Mouse (Mus musculus) R1 (cell line): ENCODE measurements around the gene Zfp423.
A peak's percentile ranks its signal among the peaks of the same experiment; 100 is the strongest.
"Not testable (repeated sequence)": the region's sequence is repeated elsewhere in the genome, so short reads cannot be mapped to it uniquely, and the experiment has no call there.

ENCODE experiments used
- DNase-seq: peaks from one replicate; pipeline ENCODE4 v3.0.0-alpha.2; 2018; ENCODE audit warnings: low read depth, low spot score

The Zfp423 gene

DNA sequence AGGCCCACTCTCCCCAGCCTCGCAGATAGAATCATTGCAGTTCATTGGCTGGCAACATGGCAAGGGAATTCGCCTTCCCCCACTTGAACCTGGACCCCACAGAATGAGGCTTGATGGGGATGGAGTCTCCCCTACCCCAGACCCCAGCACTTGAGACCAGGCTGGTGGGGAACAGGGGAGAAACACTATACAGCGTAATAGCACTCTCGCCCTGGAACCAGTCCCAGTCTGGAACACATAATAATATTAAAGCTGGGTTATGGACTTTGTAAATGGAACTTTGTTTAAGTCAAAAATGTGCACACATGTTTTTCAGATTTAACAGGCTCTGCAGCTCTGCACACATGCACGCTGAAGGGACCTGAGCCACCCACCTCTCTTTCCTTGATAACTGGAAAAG lies 54.0 kb downstream of the Zfp423 start:
- DNase-seq = no peak

DNA sequence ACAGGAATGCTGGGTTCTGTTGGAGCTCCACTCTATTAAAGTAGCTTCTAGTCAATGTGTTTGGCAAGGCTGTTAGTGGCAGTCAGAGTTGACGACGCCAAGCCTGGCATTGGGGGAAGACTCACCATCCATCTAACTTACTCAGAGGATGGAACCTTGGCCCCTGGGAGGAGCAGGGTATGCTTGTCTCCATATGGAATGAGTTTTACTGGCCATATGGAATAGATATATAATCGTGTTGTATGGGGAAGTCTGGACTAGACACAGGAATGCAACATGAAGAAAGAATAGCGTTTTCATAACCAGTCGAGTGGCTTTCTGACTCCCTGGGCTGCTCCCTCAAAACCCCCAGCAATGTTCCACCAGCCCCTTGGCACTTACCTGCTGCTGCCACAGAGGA lies 55.3 kb downstream of the Zfp423 start:
- DNase-seq = no peak

DNA sequence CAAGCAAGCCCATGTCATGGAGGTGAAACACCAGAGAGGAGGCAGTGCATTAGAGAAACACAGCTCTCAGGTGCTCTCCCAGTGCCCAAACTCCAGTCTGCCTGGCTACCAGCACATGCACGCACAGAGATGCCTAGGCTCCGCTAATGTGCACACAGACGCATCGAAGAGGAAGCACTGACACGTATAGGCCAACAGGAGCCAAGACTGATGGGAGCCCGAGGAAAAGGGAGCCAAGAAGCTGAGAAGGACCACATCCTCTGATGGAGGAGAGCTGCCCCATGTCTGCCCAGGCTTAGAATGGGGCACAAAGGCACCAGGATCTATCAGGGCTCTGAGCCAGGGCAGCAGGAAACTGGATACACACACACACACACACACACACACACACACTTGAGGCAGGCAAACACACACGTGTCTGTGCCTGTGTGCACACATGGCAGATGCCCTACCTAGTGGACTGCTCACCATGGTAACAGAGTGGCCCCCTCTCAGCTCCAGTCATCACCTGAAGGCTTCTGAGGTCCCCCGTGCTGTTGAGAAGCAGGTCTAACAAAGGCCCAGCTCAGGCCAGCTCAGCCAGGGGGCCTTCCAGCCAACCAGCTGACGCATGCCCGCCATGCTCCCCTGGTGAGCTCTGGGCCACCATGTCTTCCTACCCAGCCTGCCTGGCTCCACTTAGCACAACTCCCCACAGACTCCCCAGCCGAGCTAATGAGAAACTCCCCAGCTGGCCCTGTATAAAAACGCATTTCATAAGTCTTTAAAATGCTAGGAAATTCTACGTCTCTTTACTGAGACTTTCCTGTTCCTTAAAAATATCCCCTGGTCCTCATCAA lies 64.0 kb downstream of the Zfp423 start:
- no peak for DNase-seq

DNA sequence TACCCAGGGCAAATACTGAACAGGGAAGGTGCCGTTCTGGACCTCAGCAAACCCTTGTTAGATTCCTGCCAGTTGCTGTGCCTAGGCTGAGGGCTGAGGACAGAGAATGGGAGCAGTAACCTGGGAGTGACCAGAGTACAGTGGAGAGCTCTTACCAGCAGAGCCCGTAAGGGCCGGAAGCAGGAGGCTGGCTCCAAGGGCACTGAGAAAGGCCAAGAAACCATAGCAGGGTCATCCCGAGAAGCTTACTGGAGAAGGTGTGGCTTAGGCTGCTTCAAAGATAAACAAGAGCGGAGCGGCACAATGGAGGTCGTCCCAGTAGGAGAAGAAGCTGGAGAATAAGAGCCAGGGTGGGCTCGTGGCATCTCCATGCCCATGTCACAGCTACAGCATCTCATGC lies 65.1 kb downstream of the Zfp423 start:
- no peak for DNase-seq

DNA sequence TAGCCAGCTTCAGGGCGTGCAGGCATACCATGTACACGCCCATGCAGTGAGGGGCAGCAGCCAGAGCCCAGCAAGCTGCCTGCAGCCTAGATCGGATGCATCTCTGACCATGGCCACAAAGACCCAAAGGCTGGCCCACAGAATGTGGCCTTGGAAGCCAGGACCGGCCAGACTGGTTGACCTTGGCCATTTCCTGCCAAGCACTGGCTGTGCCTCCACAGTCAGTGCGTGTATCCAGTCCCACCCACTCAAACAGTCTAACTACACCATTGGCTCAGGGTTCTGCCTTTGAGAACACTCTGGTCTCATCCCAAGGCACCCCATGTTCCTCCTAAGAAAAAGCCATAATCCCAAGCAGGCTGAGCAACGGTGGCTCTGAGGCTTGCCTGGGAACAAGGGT lies 65.8 kb downstream of the Zfp423 start:
- peak; percentile 42 for DNase-seq

DNA sequence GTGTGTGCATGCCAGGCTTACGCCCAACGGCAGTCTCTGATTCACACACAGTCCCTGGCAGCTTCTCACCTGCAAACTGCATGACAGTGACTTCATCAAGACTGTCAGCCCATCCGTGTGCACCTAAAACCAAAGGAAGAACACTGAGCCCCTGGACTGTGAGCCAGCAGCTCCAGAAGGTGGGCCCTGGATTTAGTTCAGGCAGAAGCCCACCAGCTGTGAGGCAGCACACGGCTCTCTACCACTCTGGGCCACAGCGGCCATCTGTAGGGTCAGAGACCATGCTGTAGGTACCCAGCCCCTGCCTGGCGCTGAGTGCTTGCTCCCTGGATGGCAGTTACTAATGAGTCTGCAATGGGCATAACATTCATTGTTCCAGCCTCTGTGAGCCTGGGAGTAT lies 66.5 kb downstream of the Zfp423 start:
- DNase-seq = no peak

DNA sequence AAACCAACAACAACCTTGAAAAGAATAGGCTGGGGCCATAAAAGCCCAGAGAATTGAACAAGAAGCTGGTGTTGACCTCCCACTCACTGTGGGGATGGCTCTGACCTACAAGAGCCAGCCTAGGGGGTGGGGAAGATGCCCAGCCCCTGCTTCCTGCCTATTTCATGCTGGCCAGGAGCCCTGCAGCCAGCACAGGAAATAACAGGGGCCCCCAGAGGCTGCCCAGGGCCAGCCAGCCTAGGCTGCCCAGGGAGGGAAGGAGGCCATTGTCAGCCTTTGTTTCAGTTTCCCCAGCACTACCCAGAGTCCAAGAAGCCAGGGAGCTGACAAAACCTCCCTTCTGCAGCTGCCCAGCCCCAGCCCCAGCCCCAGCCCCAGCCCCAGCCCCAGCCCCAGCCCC lies 67.5 kb downstream of the Zfp423 start:
- DNase-seq = no peak

DNA sequence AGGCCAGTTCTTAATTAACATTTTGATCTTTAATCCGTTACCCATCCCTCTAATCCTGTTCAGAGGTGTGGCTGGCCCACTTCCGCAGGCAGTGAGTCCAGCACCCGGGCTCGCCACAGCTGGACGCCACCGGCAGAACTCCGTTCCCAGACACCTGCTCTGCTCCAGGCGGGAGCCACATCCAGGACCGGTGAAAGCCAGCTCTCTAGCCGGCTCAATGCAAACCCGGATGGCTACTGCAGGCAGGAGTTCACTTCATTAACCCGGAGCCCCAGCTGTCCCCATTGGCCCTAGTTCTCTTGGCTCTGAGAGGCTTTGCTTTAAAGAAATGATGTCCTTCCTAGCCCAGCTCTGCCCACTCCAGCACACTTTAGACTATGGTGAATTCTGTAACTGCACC lies 71.4 kb downstream of the Zfp423 start:
- no peak for DNase-seq

DNA sequence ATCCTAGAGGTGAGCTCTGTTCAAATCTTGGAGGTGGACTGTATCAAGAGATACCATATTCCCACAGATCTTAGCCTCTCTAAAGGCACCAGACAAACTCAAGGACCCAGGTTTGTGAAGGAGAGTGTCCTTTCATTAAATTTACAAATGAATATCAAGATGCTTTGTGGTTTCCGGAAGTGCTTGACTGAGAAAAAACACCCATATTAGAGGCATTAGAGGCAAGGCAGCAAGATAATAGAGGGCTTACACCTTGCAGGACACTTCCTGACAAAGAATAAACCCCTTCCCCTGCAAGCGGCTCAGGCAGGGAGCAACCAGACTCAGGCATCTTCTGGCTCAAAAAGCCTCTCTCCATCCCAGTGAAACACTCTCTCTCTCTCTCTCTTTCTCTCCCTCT lies 78.3 kb downstream of the Zfp423 start:
- DNase-seq = peak; percentile 51

DNA sequence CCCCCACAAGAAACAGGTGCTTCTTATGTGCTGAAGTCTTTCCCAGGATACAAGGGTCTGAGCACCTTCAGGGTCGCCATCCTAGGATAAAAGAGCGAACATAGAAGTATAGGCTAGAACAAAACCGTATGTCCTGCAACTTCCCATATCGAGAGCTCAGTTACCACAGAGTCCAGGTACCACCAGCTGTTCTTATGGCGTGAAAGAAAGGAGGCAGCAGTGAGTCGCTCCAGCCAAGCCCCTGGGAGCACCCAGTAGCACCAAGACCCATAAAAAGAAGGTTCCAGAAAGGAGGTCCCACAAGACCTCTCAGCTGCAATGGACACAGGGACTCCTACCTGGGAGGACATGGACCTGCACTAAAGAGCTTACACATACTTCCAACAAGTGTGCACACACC lies 83.5 kb downstream of the Zfp423 start:
- no peak for DNase-seq

DNA sequence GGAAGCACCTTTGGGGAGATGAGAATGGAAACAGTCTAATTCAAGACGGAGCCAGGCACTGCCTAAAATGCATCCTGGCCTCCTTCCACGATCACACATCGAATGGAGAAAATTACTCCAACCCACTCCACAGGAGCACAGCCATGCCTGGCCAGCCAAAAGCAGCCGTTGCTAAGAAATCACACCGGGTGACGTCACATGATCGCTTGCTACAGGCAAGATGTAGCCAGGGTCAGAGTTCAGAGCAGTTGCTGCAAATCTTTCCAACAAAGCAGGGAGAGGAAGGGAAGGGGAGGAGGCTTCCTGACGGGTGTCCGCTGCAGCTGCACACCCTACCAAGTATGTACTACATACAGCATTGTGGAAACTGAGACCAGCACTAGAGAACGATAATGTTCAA lies 83.9 kb downstream of the Zfp423 start:
- peak; percentile 57 for DNase-seq

DNA sequence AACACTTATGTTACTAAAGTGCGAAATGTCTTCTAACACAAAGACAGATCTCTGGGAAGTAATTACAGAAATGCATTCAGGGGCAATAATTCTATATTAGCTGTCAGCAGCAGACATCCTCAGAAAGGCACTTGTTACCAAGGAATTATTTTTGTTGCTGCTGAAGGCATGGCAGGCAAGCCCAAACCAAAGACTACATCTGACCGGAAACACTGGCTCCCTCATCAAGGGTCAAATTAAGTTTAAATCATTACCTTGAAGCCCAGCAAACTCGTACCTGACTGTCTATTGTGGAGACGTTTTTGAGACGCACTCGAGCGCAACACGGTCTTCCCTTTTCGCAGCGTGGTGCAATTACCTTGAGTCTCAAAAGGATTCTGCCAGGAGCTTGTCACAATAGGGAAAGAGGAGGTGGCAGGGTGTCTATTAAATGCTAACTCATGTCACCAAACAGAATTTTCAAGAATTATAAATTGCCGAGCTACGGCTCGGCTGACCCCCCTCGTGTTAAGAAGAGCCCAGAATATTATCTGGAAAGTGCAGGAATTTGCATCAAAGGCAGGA lies 86.3 kb downstream of the Zfp423 start:
- DNase-seq = peak; percentile 75

DNA sequence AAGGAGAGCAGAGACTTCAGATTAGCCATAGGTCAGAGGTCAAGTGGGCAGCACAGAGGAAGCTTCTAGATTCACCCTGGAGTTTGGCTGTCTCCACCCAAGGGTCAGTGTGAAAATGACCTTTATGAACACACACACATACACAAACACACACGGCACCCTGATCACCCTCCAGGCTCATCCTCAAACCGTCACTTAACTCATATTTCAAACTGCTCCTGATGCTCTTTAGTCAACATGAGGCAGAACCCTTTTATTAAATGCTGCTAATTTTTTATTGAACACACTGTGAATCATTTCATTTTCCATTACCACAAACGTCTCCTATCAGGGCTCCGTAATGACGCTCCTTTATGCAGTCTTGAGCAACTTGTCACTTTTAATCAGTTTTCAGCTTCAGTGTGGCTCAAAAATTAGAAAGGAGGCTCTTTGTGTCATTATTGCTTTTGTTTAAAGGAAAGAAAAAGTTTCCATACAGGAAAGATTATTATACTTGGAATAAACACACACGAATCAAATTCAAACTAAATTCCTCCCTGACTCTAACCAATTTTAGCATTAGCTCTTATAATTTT lies 87.0 kb downstream of the Zfp423 start:
- DNase-seq = no peak

DNA sequence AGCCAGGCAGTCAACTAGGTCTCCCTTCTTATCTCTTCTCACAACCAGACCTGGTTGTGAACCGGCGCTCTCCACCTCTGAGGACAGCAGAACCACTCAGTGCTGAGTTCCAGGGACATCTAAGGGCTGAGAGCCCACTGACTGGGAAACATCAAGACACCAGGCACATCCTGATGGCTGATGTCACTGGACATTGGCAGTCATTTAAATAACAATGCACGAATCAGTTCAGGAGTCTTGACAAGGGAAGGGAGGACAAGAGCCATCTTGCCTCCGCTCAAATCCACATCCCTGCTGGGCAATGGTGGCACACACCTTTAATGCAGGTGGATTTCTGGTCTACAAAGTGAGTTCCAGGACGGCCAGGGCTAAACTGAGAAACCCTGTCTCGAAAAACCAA lies 92.8 kb downstream of the Zfp423 start:
- peak; percentile 52 for DNase-seq

DNA sequence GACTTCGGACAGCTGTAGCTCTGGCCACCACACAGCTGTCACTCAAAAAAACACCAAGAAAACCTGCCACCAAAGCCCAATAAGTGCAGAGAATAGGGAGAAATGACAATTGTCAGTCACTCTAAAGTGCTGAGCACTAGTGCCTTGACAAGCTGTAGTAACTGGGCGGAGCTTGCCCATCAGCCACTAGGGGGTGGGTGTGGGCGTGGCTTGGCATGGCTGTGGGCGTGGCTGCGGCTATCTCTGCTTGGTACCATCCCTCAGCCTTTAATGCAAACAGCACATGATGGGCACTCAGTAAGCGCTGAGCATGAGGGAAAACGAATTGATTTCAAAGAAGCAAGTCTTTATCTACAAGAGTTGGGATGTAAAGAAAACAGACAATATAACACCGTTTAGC lies 95.2 kb downstream of the Zfp423 start:
- DNase-seq = peak; percentile 77

DNA sequence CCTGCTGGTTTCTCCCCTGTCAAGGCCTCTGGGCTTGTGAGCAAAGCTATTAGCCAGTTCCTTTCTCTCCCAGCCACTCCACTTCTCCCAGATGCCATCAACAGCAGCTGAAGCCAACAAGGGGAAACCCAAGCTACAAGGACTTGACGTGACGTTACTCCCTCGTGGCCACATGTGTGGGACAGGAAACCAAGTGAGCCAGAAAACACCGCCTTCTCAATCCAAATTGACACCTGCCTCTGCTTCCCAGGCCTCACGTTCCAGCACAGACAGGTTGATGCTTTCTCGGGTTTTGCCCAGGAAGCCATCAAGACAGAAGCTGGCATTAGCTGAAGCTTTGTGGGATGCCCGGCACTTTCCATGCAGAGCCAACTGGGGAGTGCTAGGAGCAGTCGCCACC lies 96.3 kb downstream of the Zfp423 start:
- no peak for DNase-seq

DNA sequence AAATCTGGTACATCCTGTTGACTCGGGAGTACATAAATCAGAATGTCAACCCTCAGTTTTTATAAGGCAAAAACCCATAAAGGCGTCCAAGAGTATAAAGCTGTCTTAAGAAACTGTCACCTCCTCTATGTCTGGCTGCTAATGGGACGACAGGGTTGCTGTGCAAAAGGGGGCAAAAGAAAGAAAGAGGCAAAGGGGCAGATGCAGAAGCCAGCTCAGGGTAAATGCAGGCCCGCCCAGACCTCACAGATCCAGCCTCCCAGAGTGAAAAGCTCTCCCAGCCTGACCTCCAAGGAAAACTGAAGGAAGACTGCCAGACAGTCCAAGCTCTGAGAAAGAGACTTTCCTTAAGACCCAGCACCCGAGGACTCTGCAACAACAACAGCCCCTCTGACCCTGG lies 97.7 kb downstream of the Zfp423 start:
- no peak for DNase-seq

DNA sequence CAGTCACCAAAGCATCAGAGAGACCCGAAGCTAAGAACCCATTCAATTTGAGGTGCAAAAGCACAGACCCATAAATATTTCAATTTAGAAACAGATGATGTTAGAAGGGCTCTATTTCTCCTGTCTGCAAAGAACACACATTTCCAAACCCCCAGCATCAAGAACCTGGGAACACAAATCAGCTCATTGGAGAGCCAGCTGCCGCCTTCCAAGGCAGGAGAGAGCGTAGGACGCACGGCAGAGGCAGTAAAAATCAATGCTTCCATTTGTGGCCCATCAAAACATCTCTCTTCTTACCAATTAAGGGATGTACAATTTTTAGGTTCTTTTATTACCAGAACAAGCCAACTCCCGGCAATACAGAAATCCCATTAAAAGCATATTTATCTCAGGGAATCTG lies 98.5 kb downstream of the Zfp423 start:
- no peak for DNase-seq

DNA sequence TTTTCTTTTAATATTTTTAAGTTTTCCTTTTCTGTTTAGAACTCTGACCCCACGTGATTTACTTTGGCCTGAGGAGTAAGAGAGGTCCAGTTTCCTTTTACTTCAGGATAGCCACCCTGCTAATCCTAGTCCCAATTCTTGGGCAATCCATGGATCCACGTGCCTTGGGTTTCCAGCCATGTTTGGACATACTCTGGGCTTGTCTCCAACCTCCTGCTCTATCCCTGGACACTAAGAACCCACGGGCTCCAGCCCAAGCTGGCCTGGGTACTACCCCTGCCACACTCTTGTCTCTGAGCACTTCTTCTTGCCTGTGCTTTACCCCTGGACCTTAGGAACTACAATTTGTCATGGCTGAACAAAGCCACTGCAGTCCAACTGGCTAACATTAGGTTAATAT lies 107.5 kb downstream of the Zfp423 start:
- DNase-seq = no peak

DNA sequence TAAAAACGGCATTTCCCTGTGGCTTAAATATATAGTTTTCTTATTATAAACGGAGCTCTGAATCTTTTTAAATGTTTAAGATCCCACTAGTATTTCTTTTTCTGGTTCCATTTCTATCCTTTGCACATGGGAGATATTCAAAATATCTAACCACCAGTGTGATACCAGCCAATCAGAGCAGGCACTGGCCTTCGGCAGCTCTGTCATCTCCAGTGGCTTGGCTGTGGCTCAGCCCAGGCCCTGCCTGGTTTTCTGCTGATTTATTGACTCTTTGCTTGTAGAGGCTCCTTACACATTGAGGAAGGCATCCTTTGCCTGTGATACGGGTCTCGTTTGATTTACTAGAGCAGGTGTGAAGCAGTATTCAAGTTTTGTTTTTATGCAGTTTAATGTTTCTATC lies 108.0 kb downstream of the Zfp423 start:
- no peak for DNase-seq

DNA sequence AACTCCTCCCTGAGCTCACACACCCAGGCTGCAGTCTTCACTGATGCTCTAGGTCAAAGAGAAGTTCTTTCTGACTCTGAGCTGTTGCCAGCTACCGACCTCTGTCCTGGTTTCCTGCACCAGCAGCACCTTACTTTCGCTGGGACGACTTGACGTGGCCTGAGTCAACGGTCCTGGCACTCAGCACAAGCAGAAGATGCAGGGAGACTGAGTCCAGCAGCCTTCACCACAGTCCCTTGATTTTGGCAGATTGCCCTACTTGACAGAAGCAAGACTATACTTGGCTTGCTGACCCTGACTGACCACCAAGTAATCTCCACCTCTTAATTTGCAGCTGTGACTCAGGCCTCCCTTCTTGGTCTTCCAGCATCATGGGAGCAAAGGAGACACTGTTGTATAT lies 110.6 kb downstream of the Zfp423 start:
- DNase-seq = no peak

DNA sequence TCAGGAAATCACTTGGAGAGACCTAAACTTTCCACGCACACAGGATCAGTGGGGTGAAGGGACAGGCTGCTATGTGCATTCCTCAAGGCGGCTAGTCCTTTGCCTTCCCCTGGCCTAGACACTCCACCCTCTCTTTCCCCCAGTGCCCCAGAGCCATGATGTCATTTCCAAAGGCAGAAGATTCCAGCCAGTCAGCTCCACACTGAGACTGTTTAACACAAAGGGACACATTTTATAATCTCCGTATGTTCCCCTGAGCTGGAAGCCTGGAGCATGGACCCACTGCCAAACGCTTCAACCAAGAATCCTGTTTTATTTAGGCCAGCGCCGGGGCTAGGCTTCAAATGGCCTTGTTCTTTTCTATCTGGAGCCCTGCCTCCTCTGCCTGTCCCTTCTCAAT lies 111.6 kb downstream of the Zfp423 start:
- DNase-seq = no peak

DNA sequence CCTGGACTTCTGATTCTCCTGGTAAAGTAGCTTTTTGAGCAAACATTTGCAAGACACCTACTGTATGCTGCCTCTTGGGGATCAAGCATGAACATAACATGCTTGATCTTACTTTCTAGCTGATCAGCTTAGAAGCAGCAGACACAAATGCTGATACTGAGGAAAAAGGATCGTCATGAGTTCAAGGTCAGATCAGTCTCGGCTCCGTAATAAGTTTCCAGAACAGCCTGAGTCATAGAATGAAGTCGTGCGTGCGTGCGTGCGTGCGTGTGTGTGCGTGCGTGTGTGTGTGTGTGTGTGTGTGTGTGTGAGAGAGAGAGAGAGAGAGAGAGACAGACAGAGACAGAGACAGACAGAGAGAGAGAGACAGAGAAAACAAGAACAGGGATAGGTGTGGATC lies 117.3 kb downstream of the Zfp423 start:
- not testable (repeated sequence) for DNase-seq
